Mouse (Mus musculus) E14TG2a.4 (cell line): ENCODE results near the gene Psmd4.

Experiments
- H3K27me3 ChIP-seq: 2 replicates; pipeline ENCODE4 v1.6.1; 2014; ENCODE audit warnings: low read length, control low read depth; ENCODE audit not compliant: insufficient read depth
- H3K36me3 ChIP-seq: 2 replicates; pipeline ENCODE4 v1.6.1; 2014; ENCODE audit warnings: low read length, control low read depth; ENCODE audit not compliant: insufficient read depth
- H3K4me1 ChIP-seq: replicated peaks from 2 replicates; pipeline ENCODE4 v1.6.1; 2014; ENCODE audit warnings: low read depth, low read length, control low read depth
- H3K4me3 ChIP-seq: replicated peaks from 2 replicates; pipeline ENCODE4 v1.5.1; 2014; ENCODE audit warnings: mild to moderate bottlenecking, low read length
- H3K9me3 ChIP-seq: 2 replicates; pipeline ENCODE4 v1.6.1; 2014; ENCODE audit warnings: low read length, control low read depth
- CTCF ChIP-seq: conservative IDR thresholded peaks from 2 replicates; pipeline ENCODE4 v1.5.1; 2014; ENCODE audit warnings: low read length
- NANOG ChIP-seq: IDR thresholded peaks from 2 replicates; pipeline ENCODE4 v1.6.1; 2014; ENCODE audit warnings: borderline replicate concordance, low read length, mixed read lengths
- POU5F1 ChIP-seq: IDR thresholded peaks from 2 replicates; pipeline ENCODE4 v1.6.1; 2014; ENCODE audit warnings: low read length, borderline replicate concordance

The Psmd4 gene

DNA sequence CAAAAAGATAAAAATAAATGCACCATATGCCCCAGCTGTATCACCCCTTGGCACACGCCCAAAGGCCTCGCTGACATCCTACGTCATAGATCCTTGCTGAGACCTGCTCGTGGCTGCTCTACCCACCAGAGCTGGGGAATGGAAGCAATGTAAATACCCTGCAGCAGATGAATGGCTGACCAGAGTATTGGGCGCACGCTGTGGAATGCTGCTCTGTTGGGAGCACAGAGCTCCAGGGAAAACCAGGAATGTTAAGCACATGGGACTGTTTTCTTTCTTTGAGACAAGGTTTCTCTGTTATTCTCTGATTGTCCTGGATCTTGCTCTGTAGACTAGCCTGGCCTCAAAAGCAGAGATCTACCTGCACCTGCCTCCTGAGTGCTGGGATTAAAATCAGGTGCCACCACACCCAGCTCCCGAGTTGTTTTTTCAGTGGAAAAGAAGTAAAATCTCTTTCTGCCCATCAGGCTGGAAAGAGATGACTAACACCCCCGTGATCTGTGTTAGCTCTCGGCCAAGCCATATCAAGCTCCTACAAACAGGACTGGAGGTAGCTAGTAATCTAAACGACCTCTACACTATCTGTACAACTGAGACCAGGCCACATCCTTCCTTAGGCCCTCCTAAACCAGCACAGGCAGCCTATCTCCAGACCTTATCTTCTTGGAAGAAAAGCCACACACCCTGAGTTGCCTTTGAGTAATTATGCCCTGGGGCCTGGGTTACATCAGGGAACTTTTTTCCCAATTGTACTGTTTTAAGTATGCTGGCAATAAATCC, 12.3 kb upstream of the Psmd4 start:
- Histone ChIP-seq H3K4me1 (peaks cover 29% of the 10 kb centered on the region), H3K27me3 (no peaks in the 10 kb centered on the region), H3K36me3 (peaks cover 26% of the 10 kb centered on the region), H3K9me3 (no peaks in the 10 kb centered on the region), H3K4me3 (no peak overlapping the region)
- TF ChIP-seq CTCF (no peak), NANOG (no peak), POU5F1 (no peak)

GRCm38 (mm10) chr3:95053701-95054100, 11.3 kb upstream of the Psmd4 start:
- no peak for TF ChIP-seq NANOG
- peak; percentile 83 for TF ChIP-seq CTCF
- TF ChIP-seq POU5F1: no peak
- Histone ChIP-seq H3K36me3 (peaks cover 17% of the 10 kb centered on the region), H3K4me1 (peaks cover 33% of the 10 kb centered on the region), H3K4me3 (no peak overlapping the region), H3K27me3 (no peaks in the 10 kb centered on the region), H3K9me3 (no peaks in the 10 kb centered on the region)

- H3K4me1 ChIP-seq: peaks cover 31% of the 10 kb centered on the region
- peaks cover 2% of the 10 kb centered on the region; the same call in 1 of the 2 replicates for H3K27me3 ChIP-seq
- no peak overlapping the region for H3K4me3 ChIP-seq
- H3K9me3 ChIP-seq: no peaks in the 10 kb centered on the region
- H3K36me3 ChIP-seq: peaks cover 9% of the 10 kb centered on the region
- TF ChIP-seq NANOG: no peak
- peak; percentile 99 for TF ChIP-seq CTCF
Observed at GRCm38 (mm10) chr3:95052959-95053358, 10.5 kb upstream of the Psmd4 start.

- peaks cover 25% of the 10 kb centered on the region for H3K4me1 ChIP-seq
- H3K27me3 ChIP-seq: peaks cover 2% of the 10 kb centered on the region; the same call in 1 of the 2 replicates
- TF ChIP-seq CTCF (no peak), POU5F1 (no peak), NANOG (no peak)
- H3K9me3 ChIP-seq: no peaks in the 10 kb centered on the region
- no peaks in the 10 kb centered on the region for H3K36me3 ChIP-seq
- H3K4me3 ChIP-seq: no peak overlapping the region
Observed at GRCm38 (mm10) chr3:95047914-95048313, 5.5 kb upstream of the Psmd4 start.

- TF ChIP-seq POU5F1 (no peak), NANOG (no peak), CTCF (no peak)
Observed at GRCm38 (mm10) chr3:95046462-95047057, 4.1 kb upstream of the Psmd4 start.

DNA sequence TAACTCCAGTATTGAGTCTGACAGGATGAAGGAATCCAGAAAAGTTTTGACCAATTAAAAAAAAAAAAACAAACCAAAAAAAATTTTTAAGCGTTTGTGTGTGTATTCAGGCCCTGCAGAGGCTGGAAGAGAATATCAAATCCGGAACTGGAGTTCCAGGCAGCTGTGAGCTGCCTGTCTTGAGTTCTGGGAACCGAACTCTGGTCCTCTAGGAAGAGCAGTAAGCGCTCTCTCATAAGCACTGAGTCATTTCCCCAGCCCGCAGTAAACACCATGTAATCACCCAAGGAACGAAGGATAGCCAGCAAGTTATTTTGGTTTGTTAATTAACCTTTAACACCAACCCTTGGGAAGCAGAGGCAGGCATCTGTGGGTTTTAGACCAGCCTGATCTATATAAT, 837 bp upstream of the Psmd4 start:
- Histone ChIP-seq H3K4me1 (peaks cover 34% of the 10 kb centered on the region), H3K27me3 (peaks cover under 1% of the 10 kb centered on the region; the same call in 1 of the 2 replicates), H3K36me3 (peaks cover 23% of the 10 kb centered on the region), H3K4me3 (no peak overlapping the region; the same call in 1 of the 2 replicates), H3K9me3 (no peaks in the 10 kb centered on the region)
- TF ChIP-seq POU5F1 (no peak), CTCF (no peak)

More at GRCm38 (mm10) chr3:95046462-95047057, 4.1 kb upstream of the Psmd4 start:
- Histone ChIP-seq H3K9me3 (no peaks in the 10 kb centered on the region), H3K4me3 (no peak overlapping the region), H3K27me3 (peaks cover 2% of the 10 kb centered on the region; the same call in 1 of the 2 replicates), H3K4me1 (peaks cover 24% of the 10 kb centered on the region), H3K36me3 (no peaks in the 10 kb centered on the region)

DNA sequence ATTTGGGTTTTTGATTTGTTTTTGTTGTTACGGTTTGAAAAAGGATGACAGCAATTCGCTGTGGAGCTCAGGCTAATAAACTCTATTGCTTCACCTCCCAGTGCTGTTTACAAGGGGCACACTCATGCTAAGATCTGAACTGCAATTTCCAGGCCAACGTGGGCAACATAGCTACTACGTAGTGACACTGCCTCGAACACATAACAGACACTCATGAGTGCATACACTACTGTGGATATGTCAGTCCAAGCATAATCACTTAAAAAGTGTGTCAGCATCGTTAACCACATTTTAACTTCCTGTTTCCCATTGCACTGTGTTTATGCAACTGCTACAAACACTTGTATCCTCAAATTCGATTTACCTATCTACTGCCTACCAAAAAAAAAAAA, 420 bp upstream of the Psmd4 start:
- H3K27me3 ChIP-seq: no peaks in the 10 kb centered on the region
- TF ChIP-seq CTCF: no peak
- TF ChIP-seq NANOG: no peak
- no peak for TF ChIP-seq POU5F1
- peaks cover 37% of the 10 kb centered on the region for H3K4me1 ChIP-seq

GRCm38 (mm10) chr3:95041625-95042024, 789 bp downstream of the Psmd4 start:
- Histone ChIP-seq H3K27me3 (no peaks in the 10 kb centered on the region), H3K9me3 (no peaks in the 10 kb centered on the region), H3K36me3 (peaks cover 39% of the 10 kb centered on the region), H3K4me1 (peaks cover 48% of the 10 kb centered on the region), H3K4me3 (peak overlapping the region; percentile 92)
- no peak for TF ChIP-seq CTCF
- TF ChIP-seq NANOG: no peak
- no peak for TF ChIP-seq POU5F1

More for the DNA sequence above, 420 bp upstream of the Psmd4 start:
- H3K9me3 ChIP-seq: no peaks in the 10 kb centered on the region
- H3K4me3 ChIP-seq: peak overlapping the region; percentile 92
- peaks cover 27% of the 10 kb centered on the region for H3K36me3 ChIP-seq
